Mouse (Mus musculus) stomach, postnatal 0 days (tissue): ENCODE measurements around the gene Fgfr2. TPM values are rescaled to one million over a fixed set of nuclear protein-coding genes. Genes with fewer than 3 reads are reported as not detected.

ENCODE experiments used
- ATAC-seq: fragments of 200-750 bp; cut with Nextera tagmentation; 2 replicates; pipeline ENCODE4 v1.8.0; 2017; ENCODE audit not compliant: low FRiP score, low TSS enrichment
- DNase-seq: peaks from one replicate; pipeline ENCODE4 v3.0.0-alpha.2; 2016; ENCODE audit warnings: low spot score
- H3K27ac ChIP-seq: fragments of 300-500 bp; sonication (generic); replicated peaks from 2 replicates; pipeline ENCODE4 v1.5.1; 2014; ENCODE audit warnings: mild to moderate bottlenecking, control low read depth
- H3K27me3 ChIP-seq: fragments of 300-500 bp; sonication (generic); 2 replicates; pipeline ENCODE4 v1.6.1; 2014; ENCODE audit warnings: low read length; ENCODE audit not compliant: control insufficient read depth, insufficient read depth
- H3K36me3 ChIP-seq: fragments of 300-500 bp; sonication (generic); 2 replicates; pipeline ENCODE4 v1.6.1; 2014; ENCODE audit warnings: low read length, mixed read lengths; ENCODE audit not compliant: control insufficient read depth, insufficient read depth
- H3K4me1 ChIP-seq: fragments of 300-500 bp; sonication (generic); replicated peaks from 2 replicates; pipeline ENCODE4 v1.6.1; 2014; ENCODE audit warnings: antibody characterized with exemption; ENCODE audit not compliant: control insufficient read depth, insufficient read depth
- H3K4me2 ChIP-seq: fragments of 300-500 bp; sonication (generic); replicated peaks from 2 replicates; pipeline ENCODE4 v1.6.1; 2014; ENCODE audit warnings: low read depth, mild to moderate bottlenecking, control low read depth, moderate library complexity
- H3K4me3 ChIP-seq: fragments of 300-500 bp; sonication (generic); 2 replicates; pipeline ENCODE4 v1.5.1; 2014; ENCODE audit warnings: low read depth, low read length, control low read depth
- H3K9ac ChIP-seq: fragments of 300-500 bp; sonication (generic); 2 replicates; pipeline ENCODE4 v1.6.1; 2014; ENCODE audit warnings: mild to moderate bottlenecking, low read length, control low read depth, mixed read lengths
- H3K9me3 ChIP-seq: fragments of 300-500 bp; sonication (generic); 2 replicates; pipeline ENCODE4 v1.6.1; 2016; ENCODE audit warnings: low read length; ENCODE audit not compliant: control insufficient read depth
- CTCF ChIP-seq: IDR thresholded peaks from 2 replicates; pipeline ENCODE4 v1.5.1; 2016; ENCODE audit warnings: antibody characterized with exemption, low read depth, mild to moderate bottlenecking, moderate library complexity
- EP300 ChIP-seq: optimal IDR thresholded peaks from 2 replicates; pipeline ENCODE3; 2016; ENCODE audit warnings: antibody characterized with exemption
- WGBS: fragments of 180-500 bp; shearing (Covaris S2); extraction: QIAGEN DNeasy Blood & Tissue Kit; methylation state at CpG from one replicate; pipeline ENCODE4 v1.1.7; 2014; 5-methylcytosine and 5-hydroxymethylcytosine counted together
- polyA plus RNA-seq: library from polyadenylated mRNA; unstranded; fragments of >200 nt; fragmentation: Nextera tagmentation; extraction: Ambion mirVana; gene quantifications from 2 replicates; pipeline ENCODE4 v1.2.1, GENCODE M21; 2015

Gene Fgfr2
- polyA plus RNA-seq, 1 experiment from 2014 or later = 60.8 TPM

GRCm38 (mm10) chr7:130130226-130130625, 2992.9 kb downstream of the Fgfr2 start:
- Histone ChIP-seq H3K4me2 (no peak overlapping the region), H3K9me3 (no peaks in the 10 kb centered on the region), H3K4me1 (no peaks in the 10 kb centered on the region), H3K27ac (no peak overlapping the region), H3K36me3 (no peaks in the 10 kb centered on the region), H3K4me3 (no peak overlapping the region), H3K9ac (no peak overlapping the region), H3K27me3 (no peaks in the 10 kb centered on the region)
- ATAC-seq = no peak
- TF ChIP-seq CTCF = no peak
- no peak for TF ChIP-seq EP300
- no peak for DNase-seq
- WGBS = 79% methylated on average over 5 of the region's 5 CpGs

- Histone ChIP-seq H3K4me1 (no peaks in the 10 kb centered on the region), H3K9me3 (no peaks in the 10 kb centered on the region), H3K27ac (0 out of 2 replicates have a peak overlapping the region, but pooled peaks have one; percentile 53), H3K27me3 (no peaks in the 10 kb centered on the region), H3K4me2 (0 out of 2 replicates have a peak overlapping the region, but pooled peaks have one; percentile 5), H3K36me3 (no peaks in the 10 kb centered on the region), H3K4me3 (no peak overlapping the region), H3K9ac (no peak overlapping the region)
- no peak for DNase-seq
- 35% methylated on average over 16 of the region's 16 CpGs for WGBS
- TF ChIP-seq EP300 = no peak
- no peak for TF ChIP-seq CTCF
- ATAC-seq = no peak
Measured at GRCm38 (mm10) chr7:130129359-130129960, 2993.7 kb downstream of the Fgfr2 start.

- no peak overlapping the region for H3K4me3 ChIP-seq
- no peak overlapping the region for H3K4me2 ChIP-seq
- no peaks in the 10 kb centered on the region for H3K27me3 ChIP-seq
- H3K27ac ChIP-seq = no peak overlapping the region
- DNase-seq (no peak), ATAC-seq (no peak)
- TF ChIP-seq EP300 = no peak
- no peaks in the 10 kb centered on the region for H3K4me1 ChIP-seq
- H3K9me3 ChIP-seq = no peaks in the 10 kb centered on the region
- H3K9ac ChIP-seq = no peak overlapping the region
- H3K36me3 ChIP-seq = no peaks in the 10 kb centered on the region
- WGBS = 23% methylated on average over 2 of the region's 2 CpGs
Measured at GRCm38 (mm10) chr7:130121507-130121906, 3001.6 kb downstream of the Fgfr2 start.

- TF ChIP-seq CTCF (no peak), EP300 (no peak)
- H3K4me2 ChIP-seq = no peak overlapping the region
- 52% methylated on average over 6 of the region's 6 CpGs for WGBS
- no peaks in the 10 kb centered on the region for H3K36me3 ChIP-seq
- ATAC-seq (no peak), DNase-seq (no peak)
- H3K4me3 ChIP-seq = no peak overlapping the region
- H3K27me3 ChIP-seq = no peaks in the 10 kb centered on the region
- H3K9me3 ChIP-seq = no peaks in the 10 kb centered on the region
- no peak overlapping the region for H3K27ac ChIP-seq
- H3K4me1 ChIP-seq = no peaks in the 10 kb centered on the region
- no peak overlapping the region for H3K9ac ChIP-seq
Measured at GRCm38 (mm10) chr7:130119466-130119865, 3003.7 kb downstream of the Fgfr2 start.

- Histone ChIP-seq H3K4me1 (no peaks in the 10 kb centered on the region), H3K4me3 (no peak overlapping the region), H3K27me3 (no peaks in the 10 kb centered on the region), H3K27ac (no peak overlapping the region), H3K9ac (no peak overlapping the region), H3K4me2 (no peak overlapping the region), H3K36me3 (no peaks in the 10 kb centered on the region), H3K9me3 (no peaks in the 10 kb centered on the region)
- WGBS = 54% methylated on average over 4 of the region's 4 CpGs
- ATAC-seq (no peak), DNase-seq (no peak)
- TF ChIP-seq CTCF (no peak), EP300 (no peak)
Measured at GRCm38 (mm10) chr7:130118726-130119125, 3004.4 kb downstream of the Fgfr2 start.

GRCm38 (mm10) chr7:130117466-130118123, 3005.6 kb downstream of the Fgfr2 start:
- H3K36me3 ChIP-seq = no peaks in the 10 kb centered on the region
- 43% methylated on average over 4 of the region's 4 CpGs for WGBS

More at GRCm38 (mm10) chr7:130117466-130118123, 3005.6 kb downstream of the Fgfr2 start:
- Histone ChIP-seq H3K9ac (no peak overlapping the region), H3K9me3 (no peaks in the 10 kb centered on the region), H3K27ac (no peak overlapping the region), H3K4me3 (no peak overlapping the region), H3K4me2 (no peak overlapping the region), H3K27me3 (no peaks in the 10 kb centered on the region), H3K4me1 (no peaks in the 10 kb centered on the region)
- ATAC-seq (no peak), DNase-seq (no peak)
- TF ChIP-seq EP300 (no peak), CTCF (no peak)
